Mouse (Mus musculus) kidney, postnatal 4 days (tissue): ENCODE measurements at regions not wholly inside any gene's neighbourhood (a gene's known extent, or its start where the extent isn't known, plus 50 kb on each side); places are given as distances from the start of the nearest gene placed in this dataset.

ENCODE experiments used
- DNase-seq, 2 experiments: peaks; one replicate each; pipeline ENCODE4 v3.0.0; 2021; ENCODE audit warnings: mixed read lengths in 2 of 2

DNA sequence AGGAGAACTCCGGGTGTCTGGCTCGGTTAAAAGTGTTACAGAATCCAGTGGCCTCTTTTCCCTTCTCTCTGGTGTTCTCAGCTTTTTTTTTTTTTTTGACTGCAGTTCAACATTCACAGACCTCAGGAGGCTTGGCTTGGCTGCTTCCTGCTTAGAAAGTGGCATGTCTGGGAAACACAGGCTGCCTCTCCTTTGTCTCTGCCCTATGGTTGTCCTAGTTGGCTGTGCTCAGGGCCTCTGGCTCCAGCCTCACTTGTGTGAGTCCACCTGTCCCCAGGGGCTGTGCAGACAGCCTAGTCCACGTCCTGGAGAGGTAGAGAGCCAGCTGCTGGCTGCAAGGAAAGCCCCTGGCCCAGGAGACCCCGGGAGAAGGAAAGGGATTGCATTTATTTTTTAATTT is 212.3 kb upstream of the Rbfox1 start:
- peak; percentile 2 to 4 for DNase-seq

DNA sequence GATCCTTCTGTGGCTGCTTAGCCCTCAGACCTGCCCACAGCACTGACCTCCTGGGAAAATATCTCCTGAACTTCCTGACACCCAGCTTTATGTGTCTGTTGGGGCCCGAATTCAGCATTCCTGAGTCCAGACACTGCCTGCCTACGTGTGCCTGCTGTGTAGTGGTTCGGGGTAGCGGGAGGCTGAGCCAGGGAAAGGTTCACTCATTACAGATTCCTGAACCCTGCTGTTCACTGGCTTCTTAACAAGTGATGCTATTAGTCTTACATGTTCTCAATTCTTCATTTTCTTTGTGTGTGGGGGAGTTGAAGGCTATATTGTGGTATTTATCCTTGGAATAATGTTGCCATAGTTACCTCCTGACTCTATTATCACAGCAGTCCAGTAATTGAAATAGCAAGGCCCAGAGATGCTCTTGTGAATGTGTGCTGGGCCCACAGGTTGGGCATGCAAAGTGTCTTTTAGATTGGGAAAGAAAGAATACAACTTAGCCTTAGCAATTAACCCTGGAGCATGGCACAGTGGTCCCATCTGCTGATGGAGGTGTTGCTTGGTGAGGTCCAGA is 216.7 kb upstream of the Rbfox1 start:
- no peak for DNase-seq

DNA sequence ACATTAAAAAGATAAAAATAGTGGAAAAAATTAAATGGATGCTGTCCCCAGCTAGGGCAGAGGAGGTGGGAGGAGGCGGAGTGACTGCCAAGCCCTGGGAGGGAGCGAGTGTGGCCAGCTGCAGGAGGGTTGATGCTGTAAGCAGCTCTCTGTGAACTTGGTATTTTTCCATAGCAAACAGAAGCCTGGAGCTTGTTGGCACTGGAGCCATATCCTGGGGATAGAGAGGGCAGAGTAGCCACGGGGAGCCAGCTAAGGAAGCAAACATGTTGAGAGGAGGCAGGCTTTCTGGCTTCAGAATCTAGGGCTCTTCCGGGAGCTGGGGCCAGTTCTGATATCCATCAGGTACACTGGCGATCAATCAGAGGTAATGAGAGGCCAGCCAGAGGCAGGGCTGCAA is 223.2 kb upstream of the Rbfox1 start:
- peak in 1 of 2 experiments; percentile 5 for DNase-seq

DNA sequence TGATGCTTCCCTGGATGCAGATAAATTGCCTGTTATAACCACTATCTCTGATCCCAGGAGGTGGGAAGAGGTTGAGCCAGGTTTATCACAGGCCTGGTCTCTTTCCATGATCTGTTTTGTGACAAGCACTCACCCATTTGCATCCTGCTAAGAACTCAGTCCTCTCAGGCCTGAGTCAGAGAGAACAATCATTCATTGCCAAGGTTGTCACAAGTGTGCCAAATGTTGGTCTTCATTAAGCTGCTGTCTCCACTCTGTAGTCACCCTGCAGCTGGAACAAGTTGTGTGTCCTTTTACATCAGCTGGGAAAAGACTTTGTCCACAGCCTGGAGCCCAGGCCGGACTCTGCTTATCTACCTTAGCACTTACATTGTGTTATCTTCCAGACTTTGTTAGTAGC is 233.6 kb upstream of the Rbfox1 start:
- DNase-seq: no peak

DNA sequence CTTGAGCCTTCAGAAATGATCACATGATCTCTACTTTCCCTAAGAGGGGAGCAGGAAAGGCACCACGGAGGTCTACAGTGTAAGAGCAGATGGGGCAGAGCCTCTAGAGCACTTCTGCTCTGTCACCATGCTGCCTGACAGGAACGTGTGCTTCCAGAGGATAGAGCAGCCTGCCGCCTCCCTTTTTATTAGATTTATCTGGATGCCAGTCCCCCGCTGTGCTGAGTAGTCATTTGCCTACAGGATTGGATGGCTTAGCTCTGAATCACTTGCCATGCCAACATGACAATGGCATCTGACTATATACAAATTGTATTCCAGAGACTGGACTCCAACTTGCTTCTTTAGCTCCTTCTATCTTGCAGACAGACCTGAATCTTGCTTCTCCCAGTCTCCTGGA is 234.2 kb upstream of the Rbfox1 start:
- no peak for DNase-seq

DNA sequence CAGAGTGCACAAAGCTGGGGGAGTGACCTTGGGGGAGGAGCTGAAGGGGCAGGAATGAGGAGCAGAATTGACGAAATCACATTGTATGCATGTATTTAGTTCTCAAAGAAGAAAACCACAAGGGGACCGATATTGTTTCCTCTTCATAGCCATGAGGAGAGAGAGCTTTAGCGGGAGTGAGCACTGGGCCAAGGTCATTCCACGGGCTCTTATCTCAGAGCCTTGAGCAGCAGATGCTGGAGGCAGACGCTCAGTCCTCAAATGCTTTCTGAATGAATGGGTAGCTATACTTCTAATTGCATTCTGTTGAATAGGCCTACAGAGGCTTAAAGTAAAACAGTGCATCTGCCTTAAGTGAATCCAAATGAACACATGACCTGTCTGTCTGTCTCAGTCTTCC is 245.2 kb upstream of the Rbfox1 start:
- DNase-seq: no peak

DNA sequence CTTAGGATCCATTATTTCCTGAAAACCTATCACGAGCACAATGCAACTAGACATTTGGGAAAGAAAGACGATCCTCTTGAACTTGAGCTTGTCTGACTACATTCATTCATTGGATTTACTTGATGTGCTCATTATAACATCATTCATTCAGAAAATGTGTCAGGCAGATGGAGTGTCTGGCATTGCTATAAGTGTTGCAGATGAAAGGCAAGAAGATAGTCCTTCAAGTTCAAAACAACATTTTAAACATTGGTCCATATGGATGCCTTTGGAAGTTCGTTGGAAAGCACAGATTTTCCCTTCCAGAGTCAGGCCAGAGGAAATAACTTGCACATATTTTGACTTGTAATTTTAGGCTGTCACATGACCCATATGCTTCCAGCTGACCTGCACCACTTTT is 255.2 kb upstream of the Rbfox1 start:
- no peak for DNase-seq

DNA sequence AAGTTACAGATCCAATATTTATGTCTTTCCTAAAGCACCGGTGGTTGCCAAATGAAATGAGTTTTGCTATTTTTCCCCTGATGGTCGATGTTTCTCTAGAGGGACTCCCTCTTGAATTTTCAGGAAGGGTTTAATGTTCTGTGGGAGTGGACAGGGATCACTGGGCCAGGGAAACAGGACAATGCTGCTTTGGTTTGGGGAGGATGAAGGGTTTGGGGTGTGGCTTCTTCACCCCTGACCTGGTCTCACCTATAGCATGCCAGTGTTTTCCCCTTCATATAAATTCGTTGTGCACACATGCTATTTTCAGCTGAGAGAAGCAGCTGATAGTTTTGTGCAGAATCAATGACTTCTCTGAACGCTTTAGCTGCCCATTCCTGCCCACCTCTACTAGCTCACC is 257.2 kb upstream of the Rbfox1 start:
- DNase-seq: no peak

DNA sequence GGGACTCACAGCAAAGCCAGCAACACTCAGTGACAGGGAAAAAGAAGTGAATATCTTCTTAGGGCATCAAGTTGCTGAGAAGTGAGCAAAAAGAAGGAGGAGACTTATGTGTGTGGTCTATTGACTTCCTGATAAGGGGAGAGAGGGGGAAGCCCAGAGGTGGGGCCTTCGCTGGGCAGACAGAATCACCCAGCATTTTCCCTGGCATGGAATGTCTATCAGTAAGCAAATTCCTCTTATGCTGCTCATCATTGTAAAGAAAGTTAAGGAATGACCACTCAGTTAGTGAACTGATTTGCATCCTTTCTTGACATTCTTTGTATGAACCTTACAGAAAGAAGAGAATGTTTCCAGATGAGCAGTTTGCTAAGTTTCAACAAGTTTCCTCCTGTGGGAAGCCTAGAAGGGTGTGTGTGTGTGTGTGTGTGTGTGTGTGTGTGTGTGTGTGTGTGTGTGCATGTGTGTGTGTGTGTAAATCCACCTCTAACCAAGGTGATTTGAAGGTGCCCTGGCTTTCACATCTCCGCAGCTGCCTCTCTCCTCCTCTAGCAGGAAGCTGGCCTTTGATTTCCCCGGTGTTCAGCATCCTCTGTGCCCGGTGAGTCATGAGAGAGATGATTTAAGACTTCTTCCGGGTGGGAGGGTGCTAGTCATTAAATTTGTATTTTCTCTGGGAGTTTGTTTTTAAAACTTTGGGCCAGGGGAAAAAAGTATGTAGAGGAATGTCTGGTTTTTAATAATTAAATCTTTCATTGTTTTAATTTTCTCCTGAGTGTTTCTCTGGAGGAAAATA is 257.8 kb upstream of the Rbfox1 start:
- peak; percentile 18 to 27 for DNase-seq

DNA sequence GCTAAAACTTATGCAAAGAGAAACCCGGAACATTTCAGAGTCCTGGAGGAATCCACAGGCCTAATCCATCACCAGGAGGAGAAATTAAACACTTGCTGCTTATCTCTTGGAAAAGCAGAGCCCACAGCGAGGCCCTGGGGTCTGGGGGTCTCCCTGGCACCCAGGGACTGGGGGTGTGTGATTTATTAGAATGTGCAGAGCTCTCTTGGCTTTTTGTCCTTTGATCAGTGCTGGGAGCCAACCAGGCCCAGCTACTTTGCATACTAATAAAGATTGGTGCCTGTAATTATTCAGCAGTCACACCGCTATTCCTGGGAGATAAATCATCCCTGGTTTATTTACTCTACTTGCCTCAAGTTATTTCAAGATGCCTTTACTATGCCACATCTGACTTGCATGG is 260.0 kb upstream of the Rbfox1 start:
- no peak for DNase-seq

DNA sequence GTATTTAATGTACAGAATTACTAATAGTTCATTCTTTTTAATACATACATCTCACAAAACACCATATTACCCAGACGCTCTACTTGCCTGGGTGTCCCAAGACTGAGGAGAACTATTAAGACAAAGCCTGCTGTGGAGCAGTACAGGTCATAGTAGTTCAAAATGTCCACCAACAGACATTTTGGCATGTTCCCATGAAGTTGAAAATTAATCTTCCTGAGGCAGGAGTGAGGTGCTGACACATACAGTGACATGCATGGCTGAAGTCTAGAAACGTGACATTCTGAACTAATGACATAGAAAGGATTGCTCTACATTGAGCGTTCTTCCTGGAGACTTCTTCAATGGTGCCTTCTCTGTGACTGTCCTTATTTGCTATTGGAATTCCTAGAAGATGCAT is 264.6 kb upstream of the Rbfox1 start:
- DNase-seq: no peak

DNA sequence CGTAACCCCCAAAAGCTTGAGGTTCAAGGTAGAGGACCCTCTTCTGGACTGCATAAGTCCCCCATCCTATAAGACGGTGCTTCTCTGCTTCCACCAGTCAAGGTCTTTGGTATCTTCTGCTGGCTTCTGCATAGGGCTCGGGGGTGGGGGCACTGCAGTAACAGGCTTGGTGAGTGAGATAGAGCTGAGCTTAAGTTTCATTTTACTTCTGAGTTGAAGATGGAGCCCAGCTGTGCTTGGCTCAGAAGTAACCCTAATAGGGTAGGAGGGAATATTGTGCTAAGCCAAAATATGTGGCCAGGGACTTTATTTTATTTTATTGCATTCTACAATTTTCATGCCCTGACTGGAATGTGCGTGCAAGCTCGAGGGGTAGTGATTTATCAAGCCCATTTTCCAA is 268.8 kb upstream of the Rbfox1 start:
- peak; percentile 27 to 49 for DNase-seq

DNA sequence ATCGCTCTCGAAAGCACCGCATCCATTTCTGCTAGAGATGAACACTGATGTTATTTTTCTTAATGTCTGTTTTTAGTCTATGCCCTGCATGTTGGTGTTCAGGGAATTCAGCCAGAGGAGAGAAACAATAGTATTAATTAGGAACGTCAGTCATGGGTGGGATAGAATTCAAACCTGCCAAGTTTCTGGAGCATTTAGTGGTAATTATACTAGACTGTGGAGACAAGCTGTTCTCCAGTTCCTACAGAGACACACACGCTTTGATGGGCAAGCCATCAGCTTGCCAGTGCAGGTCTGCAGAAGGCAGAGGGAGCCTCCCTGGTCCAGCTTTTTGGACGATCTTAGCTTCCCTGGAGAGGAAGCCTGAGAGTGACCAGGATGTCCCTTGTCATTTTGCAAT is 289.8 kb upstream of the Rbfox1 start:
- no peak for DNase-seq

DNA sequence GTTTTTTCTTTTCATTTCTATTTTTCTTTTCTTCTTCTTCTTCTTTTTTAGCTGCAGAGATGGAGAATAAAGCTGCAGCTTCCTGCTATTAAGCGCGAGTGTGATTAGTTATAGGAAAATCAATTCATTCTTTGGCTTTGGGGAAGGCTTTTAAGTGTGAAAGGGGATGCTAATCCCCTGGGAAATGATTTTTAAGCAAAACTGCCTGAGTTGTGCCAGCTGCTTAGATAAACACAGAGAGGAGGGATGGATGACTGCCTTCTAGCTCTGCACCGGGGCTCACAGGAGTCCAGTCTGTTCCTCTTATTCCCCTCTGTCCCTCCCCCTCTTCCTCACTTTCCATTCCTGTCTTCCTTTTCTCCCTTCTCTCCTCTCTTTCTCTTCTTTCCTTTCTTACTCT is 306.8 kb upstream of the Rbfox1 start:
- no peak for DNase-seq

DNA sequence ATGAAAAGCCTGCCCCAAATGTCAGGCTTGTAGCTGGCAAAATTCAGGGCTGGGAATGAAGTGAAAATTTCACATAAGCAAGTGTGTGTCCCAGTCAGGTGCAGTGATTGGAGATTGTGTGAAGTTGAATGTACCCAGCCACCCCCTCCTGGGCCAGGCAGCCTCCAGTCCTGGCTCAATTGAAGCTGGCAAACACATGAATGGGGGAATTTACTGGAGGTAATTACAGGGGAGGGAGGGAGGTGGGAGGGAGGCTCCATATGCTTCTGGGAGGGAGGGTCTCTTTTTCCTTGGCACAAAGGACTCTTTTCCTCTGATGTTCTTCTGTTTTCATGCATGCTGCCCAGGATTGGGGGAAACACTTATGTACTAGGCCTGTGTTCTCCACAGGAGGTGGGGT is 312.4 kb upstream of the Rbfox1 start:
- no peak for DNase-seq

DNA sequence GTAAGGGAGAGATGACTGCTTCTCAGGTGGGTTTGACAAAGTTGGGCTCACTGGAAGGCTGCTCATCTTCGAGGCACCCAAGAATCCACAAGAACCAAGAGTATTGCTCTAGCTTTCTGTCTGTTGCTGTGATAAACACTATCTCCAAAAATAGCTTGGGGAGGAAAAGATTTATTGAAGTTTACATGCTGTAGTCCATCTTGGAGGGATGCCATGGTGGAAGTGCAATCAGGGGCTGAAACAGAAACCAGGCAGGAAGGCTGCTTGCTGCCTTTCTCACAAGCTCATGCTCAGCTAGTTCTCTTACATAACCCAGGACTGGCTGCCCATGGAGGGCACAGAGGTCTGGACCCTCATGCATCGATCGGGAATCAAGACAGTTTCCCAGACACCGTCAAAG is 314.5 kb upstream of the Rbfox1 start:
- peak; percentile 29 to 50 for DNase-seq

DNA sequence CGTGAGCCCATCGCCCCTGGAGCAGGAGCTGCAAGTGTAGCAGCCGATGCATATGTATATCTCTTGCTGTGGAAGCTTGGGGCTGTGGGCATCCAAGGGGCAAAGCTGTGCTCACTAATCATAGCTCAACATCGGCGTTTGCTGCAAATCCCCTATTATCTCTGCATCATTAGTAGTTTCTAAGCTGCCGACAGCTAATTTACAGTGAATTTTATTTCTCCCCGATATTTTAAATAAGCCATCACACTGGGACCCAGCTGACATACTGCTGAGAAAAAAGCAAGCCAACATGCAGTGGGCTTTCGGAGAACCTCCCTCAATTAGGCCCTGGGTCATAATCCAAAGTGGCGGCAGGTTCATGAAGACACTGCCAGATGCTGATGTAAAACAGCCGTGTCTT is 313.3 kb upstream of the Eef2kmt start:
- DNase-seq: no peak

DNA sequence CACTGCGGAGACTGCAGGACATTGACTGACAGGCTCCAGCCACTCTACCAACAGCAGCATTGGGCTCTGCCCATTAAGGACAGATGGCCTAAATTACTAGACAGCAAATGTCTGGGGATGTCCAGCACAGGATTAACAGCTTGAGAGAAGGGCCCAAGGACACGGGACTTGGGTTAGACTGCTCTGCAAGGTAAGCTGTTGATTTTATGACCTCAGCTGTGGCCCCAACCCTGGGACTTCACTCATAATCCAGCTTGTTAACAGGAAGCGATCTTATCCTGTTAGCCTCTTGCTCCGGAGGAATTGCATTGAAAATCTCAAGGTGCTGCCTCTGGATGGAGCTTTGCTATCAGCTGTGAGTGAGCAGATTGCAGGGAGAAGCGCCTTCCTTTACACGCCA is 293.2 kb upstream of the Eef2kmt start:
- no peak for DNase-seq

DNA sequence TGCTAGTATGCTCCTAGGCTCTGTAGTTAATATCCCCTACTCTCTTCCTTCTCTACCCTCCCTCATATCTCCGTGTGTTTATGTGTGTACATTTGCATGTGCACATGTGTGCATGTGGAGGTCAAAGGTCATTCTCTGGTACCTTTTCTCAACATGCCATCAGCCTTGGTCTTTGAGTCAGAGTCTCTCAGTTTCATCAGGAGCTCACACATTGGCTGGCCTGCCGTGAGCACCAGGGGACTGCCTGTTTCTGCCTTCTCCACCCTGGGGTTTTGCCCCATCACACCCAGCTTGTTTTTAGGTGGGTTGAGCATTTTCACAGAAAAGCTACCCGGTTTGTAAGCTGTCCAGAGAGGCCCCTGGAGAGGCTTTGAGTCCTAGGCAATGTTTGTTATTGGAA is 292.8 kb upstream of the Eef2kmt start:
- DNase-seq: no peak

DNA sequence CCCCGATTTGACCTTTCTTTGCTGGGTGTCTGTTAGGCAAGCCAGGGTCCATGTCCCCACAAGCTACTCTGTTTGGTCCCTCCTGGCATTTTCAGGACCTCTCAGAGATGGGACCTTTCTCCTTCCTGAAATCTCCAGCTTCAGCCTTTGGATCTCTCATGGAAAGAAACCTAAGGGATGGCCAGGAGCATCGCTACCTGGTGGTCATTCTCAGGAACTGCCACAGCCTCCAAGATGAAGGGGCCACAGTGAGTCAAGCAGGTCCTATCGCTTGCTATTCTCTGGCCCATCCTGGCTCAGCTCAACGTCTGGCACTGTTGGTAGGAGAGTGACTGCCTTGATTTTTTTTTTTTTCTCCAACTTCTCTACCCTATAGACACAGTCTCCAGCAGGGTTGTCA is 291.0 kb upstream of the Eef2kmt start:
- no peak for DNase-seq

DNA sequence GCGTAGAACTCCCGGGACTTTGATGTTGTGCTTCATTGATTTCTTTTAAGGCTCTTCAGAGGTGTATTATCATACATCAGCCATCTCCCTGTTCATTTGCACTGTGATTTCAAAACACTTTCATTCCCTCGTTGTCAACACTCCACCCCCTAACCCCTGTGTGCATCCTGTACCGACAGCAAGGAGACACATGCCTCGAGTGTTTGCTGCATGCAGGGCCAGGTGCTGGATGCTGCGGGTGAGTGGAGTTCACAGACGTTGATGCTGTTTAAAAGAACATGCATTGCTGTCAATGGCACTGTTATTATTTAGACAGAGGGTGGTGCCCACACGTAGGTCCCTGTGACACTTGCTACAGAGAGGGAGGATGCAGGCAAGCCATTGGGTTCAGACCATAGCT is 290.0 kb upstream of the Eef2kmt start:
- DNase-seq: no peak

DNA sequence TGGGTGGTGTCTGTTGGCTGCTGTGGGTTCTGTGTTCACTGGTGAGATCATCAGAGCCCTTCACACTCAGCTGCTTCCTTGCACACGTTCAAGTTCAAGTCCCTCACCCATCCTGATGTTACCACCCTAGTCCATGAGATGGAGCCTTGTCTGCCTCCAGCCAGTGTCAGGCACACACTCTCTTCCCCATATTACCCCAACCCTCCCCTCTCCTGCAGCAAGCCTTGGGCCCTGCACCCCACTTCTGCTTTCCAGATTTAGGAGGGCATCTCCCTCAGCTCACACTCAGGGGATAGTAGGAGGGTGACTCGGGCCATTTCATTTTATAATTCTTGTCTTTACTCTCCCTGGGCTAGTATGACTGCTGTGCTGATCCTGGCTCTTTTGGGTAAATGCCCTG is 288.7 kb upstream of the Eef2kmt start:
- no peak for DNase-seq

DNA sequence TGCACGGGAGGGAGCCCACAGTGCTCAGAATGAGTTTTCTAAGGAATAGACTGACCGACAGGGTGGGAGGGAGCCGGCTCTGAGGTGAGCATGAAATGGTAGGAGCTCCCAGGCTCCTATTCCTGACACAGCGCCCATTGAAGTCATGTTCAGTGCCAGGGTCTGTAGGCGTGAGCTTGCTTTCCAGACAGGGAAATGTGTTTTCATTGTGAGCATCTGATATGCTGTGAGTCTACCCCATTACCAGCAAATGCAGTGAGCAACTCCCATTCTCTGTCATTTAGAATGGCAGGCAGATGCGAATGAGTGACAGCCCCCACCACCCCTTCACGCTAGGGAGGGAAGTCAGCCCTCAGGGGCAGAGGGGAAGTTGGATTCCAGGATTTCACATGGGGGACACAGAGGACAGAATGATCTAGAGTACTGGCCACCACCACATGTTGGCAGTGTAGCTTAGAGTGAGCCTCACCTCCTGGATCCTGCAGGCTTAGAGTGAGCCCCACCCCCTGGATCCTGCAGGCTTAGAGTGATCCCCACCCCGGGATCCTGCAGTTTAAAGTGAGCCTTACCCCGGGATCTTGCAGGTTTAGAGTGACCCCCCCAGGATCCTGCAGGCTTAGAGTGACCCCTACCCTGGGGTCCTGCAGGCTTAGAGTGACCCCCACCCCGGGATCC is 283.2 kb upstream of the Eef2kmt start:
- DNase-seq: no peak
